Mouse (Mus musculus) embryonic facial prominence, embryonic 10.5 days (tissue): ENCODE measurements at regions not wholly inside any gene's neighbourhood (a gene's known extent, or its start where the extent isn't known, plus 50 kb on each side); places are given as distances from the start of the nearest gene placed in this dataset.

ENCODE experiments used
- DNase-seq: peaks from one replicate; pipeline ENCODE4 v3.0.0-alpha.2; 2017; ENCODE audit warnings: low spot score
- H3K27ac ChIP-seq: fragments of 300-500 bp; sonication (generic); replicated peaks from 2 replicates; pipeline ENCODE4 v1.5.1; 2016; ENCODE audit warnings: mild to moderate bottlenecking
- H3K27me3 ChIP-seq: fragments of 300-500 bp; sonication (generic); replicated peaks from 2 replicates; pipeline ENCODE4 v1.6.1; 2016; ENCODE audit warnings: low read depth, mild to moderate bottlenecking; ENCODE audit not compliant: poor library complexity, severe bottlenecking
- H3K36me3 ChIP-seq: fragments of 300-500 bp; sonication (generic); replicated peaks from 2 replicates; pipeline ENCODE4 v1.6.1; 2016; ENCODE audit warnings: mild to moderate bottlenecking, moderate library complexity
- H3K4me1 ChIP-seq: fragments of 300-500 bp; sonication (generic); 2 replicates; pipeline ENCODE4 v1.6.1; 2016
- H3K4me3 ChIP-seq: fragments of 300-500 bp; sonication (generic); 2 replicates; pipeline ENCODE4 v1.5.1; 2016; ENCODE audit warnings: mild to moderate bottlenecking, moderate library complexity
- H3K9me3 ChIP-seq: fragments of 300-500 bp; sonication (generic); 2 replicates; pipeline ENCODE4 v1.6.1; 2016; ENCODE audit warnings: mild to moderate bottlenecking
- WGBS: fragments of 180-500 bp; shearing (Covaris S2); methylation state at CpG from one replicate; pipeline ENCODE4 v1.1.7; 2016; 5-methylcytosine and 5-hydroxymethylcytosine counted together

DNA sequence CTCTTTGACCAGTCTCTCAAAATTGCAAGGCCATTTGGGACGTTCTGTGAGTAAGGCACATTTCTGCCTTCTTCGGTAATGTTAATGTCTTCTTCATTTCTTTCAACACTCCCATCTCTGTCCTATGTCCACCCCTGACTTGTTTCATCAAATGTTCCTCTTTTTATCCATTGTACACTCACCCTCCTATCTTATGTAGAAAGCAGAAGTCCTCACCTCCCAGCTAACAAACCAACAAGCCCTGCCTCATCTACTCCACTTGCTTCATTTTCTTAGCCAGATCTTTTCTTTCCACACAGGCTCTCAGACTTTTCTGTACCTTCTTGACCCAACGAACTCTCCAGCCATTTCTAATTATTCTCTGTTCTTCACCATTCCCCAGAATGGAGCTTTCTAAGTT is 179.2 kb upstream of the Cnr1 start:
- 85% methylated on average over 3 of the region's 3 CpGs for WGBS
- no peaks in the 10 kb centered on the region for H3K36me3 ChIP-seq
- H3K4me3 ChIP-seq = no peak overlapping the region
- no peaks in the 10 kb centered on the region for H3K9me3 ChIP-seq
- DNase-seq = no peak
- H3K27me3 ChIP-seq = no peaks in the 10 kb centered on the region
- no peaks in the 10 kb centered on the region for H3K4me1 ChIP-seq
- no peak overlapping the region for H3K27ac ChIP-seq

DNA sequence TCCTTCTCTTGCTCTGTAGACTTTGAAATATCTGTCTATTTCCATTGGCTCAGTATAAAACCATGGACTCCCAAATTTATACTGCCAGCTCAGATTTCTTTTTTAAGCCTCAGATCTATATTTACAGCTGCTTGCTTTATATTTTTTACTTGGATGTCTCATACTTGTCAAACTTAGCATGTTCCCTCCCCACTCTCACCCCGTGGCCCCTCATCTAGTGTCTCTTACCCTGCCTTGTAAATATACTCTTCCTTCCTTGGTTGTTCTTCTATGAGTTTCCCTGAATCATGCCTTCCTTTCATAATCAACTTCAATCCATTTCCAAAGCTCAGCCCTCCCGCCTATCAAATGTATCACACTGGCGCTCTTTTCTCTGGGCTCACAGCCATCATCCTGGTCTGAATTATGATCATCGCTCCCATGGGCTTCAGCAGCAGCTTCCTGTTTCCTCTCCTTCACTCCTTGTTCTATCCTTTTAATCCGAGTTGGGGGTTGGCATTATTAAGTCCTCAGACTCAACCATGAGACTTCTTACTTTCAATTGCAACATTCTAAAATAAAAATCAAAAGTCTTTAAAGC is 177.0 kb upstream of the Cnr1 start:
- no peak overlapping the region for H3K4me3 ChIP-seq
- H3K27ac ChIP-seq = no peak overlapping the region
- WGBS = 88% methylated on average over 5 of the region's 5 CpGs
- H3K27me3 ChIP-seq = no peaks in the 10 kb centered on the region
- H3K36me3 ChIP-seq = no peaks in the 10 kb centered on the region
- no peaks in the 10 kb centered on the region for H3K4me1 ChIP-seq
- no peak for DNase-seq
- no peaks in the 10 kb centered on the region for H3K9me3 ChIP-seq

DNA sequence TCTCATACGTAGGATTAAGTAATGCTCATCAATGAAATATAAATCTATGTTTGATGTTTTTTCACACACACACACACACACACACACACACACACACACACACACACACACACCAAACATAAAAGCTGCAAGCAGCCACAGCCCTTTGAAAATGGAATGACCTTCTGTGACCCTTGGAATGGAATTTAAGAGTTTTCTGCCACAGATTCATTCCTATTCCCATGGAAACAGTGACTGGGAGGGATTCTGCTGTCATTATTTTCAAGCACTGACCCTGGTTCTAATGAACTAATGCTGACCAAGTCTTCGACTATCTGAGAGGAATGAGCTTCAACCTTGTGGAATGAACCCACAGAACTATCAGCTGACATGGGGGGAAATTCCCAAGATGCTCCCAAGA is 156.7 kb upstream of the Cnr1 start:
- Histone ChIP-seq H3K27ac (no peak overlapping the region), H3K27me3 (no peaks in the 10 kb centered on the region), H3K4me3 (no peak overlapping the region), H3K9me3 (0 out of 2 replicates have a peak, but pooled peaks cover 7% of the 10 kb centered on the region), H3K4me1 (no peaks in the 10 kb centered on the region), H3K36me3 (no peaks in the 10 kb centered on the region)
- WGBS = 52% methylated on average over 2 of the region's 2 CpGs
- no peak for DNase-seq

DNA sequence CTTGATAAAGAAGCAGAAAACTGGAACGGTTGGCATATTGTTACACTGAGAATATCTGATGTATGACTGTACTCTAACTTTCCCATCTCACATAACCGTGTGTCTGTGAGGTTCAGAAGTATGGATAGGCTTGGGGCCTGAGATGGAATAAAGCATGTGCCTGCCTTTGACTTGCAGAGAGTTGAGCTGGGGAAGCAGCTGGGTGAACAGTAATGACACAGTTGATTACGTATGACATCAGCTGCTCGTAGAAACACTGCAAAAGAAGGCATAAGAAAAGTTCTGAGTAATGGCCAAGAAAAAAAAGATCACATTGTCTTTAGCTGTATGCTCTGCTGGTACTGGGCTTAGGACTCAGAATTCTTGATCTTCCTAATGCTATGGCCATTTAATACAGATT is 138.4 kb upstream of the Cnr1 start:
- Histone ChIP-seq H3K4me3 (no peak overlapping the region), H3K27ac (no peak overlapping the region), H3K36me3 (no peaks in the 10 kb centered on the region), H3K27me3 (no peaks in the 10 kb centered on the region), H3K4me1 (peaks cover 2% of the 10 kb centered on the region; the same call in 1 of the 2 replicates), H3K9me3 (no peaks in the 10 kb centered on the region)
- 91% methylated on average over 4 of the region's 4 CpGs for WGBS
- DNase-seq = no peak

DNA sequence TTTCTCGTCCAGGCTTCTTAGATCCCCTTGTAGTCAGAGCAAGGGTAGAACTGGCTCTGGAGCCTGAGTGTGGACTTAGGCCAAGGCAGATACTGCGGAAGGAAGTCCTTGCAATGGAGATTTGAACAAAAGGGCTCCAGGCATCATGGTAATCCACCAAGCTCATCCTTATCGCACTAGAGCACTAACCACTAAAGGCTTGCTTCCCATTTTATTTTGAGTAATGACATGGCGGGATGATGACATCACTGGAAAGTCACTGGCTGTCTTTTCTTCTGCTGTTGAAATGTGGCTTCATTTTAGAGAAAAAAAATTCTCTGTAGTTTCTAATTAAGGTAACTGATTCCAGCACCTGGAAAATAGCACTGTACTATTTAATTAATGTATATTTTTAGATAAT is 137.4 kb upstream of the Cnr1 start:
- no peak overlapping the region for H3K4me3 ChIP-seq
- H3K27ac ChIP-seq = no peak overlapping the region
- no peak for DNase-seq
- H3K36me3 ChIP-seq = no peaks in the 10 kb centered on the region
- no peaks in the 10 kb centered on the region for H3K27me3 ChIP-seq
- H3K9me3 ChIP-seq = no peaks in the 10 kb centered on the region
- H3K4me1 ChIP-seq = peaks cover 2% of the 10 kb centered on the region; the same call in 1 of the 2 replicates
- WGBS = 89% methylated on average over 4 of the region's 4 CpGs

GRCm38 (mm10) chr4:33793398-33793797 is 131.0 kb upstream of the Cnr1 start:
- 93% methylated on average over 8 of the region's 8 CpGs for WGBS
- Histone ChIP-seq H3K27me3 (no peaks in the 10 kb centered on the region), H3K27ac (no peak overlapping the region), H3K9me3 (no peaks in the 10 kb centered on the region), H3K4me1 (no peaks in the 10 kb centered on the region), H3K4me3 (no peak overlapping the region), H3K36me3 (no peaks in the 10 kb centered on the region)
- DNase-seq = no peak

DNA sequence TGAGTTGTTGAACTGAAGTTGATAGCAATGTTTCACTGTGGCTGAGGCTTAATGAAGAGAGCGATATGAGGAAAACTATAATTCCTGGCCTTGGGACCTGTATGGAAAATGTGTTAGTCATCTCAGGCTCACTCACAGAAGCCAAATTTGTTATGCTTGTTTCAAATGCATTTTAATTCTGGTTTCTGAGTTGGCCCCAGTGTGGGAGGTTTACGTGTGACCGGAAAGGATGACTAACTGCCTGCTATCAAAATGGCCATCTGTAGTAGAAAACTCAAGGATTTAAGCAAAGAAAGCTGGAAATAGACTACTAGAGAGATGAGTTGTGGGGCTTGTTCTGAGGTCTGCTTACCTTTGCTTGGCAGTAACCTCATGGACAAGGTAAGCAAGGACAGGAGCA is 128.9 kb upstream of the Cnr1 start:
- Histone ChIP-seq H3K27ac (no peak overlapping the region), H3K9me3 (no peaks in the 10 kb centered on the region), H3K4me3 (no peak overlapping the region), H3K4me1 (no peaks in the 10 kb centered on the region), H3K27me3 (no peaks in the 10 kb centered on the region), H3K36me3 (no peaks in the 10 kb centered on the region)
- WGBS = 93% methylated on average over 3 of the region's 3 CpGs
- DNase-seq = no peak

DNA sequence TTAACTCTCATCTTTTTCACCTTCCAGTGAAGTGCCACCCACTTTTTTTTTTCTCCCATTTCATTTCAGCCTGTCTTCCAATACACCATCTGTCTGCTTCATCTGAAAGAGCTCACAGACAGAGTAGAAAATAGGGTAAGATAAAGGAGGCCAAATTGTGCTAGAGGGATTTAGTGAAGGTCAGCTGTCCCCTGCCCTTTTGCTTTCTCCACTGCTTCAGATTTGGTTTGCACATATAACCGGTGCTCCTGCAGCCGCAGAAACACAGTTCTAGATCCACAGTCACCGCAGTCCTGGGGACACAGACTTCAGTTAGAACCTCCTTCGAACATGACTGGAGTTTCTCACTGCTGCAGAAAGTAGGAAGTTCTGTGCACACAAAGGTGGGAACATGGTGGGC is 126.4 kb upstream of the Cnr1 start:
- H3K4me1 ChIP-seq = no peaks in the 10 kb centered on the region
- H3K27me3 ChIP-seq = no peaks in the 10 kb centered on the region
- no peak overlapping the region for H3K4me3 ChIP-seq
- H3K27ac ChIP-seq = no peak overlapping the region
- DNase-seq = no peak
- 93% methylated on average over 4 of the region's 4 CpGs for WGBS
- H3K9me3 ChIP-seq = no peaks in the 10 kb centered on the region
- no peaks in the 10 kb centered on the region for H3K36me3 ChIP-seq

- Histone ChIP-seq H3K9me3 (no peaks in the 10 kb centered on the region), H3K27me3 (no peaks in the 10 kb centered on the region), H3K4me1 (no peaks in the 10 kb centered on the region), H3K4me3 (no peak overlapping the region), H3K27ac (no peak overlapping the region), H3K36me3 (no peaks in the 10 kb centered on the region)
- DNase-seq = no peak
- WGBS = 89% methylated on average over 6 of the region's 6 CpGs
Measured at GRCm38 (mm10) chr4:33798654-33799053, 125.7 kb upstream of the Cnr1 start.

- no peaks in the 10 kb centered on the region for H3K4me1 ChIP-seq
- no peaks in the 10 kb centered on the region for H3K27me3 ChIP-seq
- H3K36me3 ChIP-seq = no peaks in the 10 kb centered on the region
- WGBS = 44% methylated on average over 6 of the region's 6 CpGs
- DNase-seq = no peak
- H3K9me3 ChIP-seq = no peaks in the 10 kb centered on the region
- no peak overlapping the region for H3K27ac ChIP-seq
- no peak overlapping the region for H3K4me3 ChIP-seq
Measured at GRCm38 (mm10) chr4:33799110-33799509, 125.3 kb upstream of the Cnr1 start.

DNA sequence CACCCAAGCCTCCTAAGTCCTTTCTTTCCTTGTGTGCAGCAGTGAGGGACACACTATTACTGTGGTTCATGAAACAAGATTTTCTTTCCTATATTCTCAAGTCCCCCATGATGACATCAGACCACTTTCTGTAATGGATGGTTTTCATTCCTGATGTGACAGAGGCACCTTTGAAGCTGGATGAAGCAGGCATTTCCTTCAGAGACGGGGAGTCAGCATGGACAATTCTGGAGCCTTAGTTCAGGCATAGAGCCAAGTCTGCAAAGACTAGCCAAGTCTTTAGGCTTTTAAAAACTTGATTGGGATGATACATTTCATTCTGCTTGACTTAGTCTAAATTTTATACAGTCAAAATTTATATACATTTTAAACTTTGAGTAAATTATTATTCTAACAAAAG is 124.6 kb upstream of the Cnr1 start:
- WGBS = 85% methylated on average over 1 of the region's 1 CpGs
- no peaks in the 10 kb centered on the region for H3K9me3 ChIP-seq
- H3K4me3 ChIP-seq = no peak overlapping the region
- no peaks in the 10 kb centered on the region for H3K4me1 ChIP-seq
- H3K36me3 ChIP-seq = no peaks in the 10 kb centered on the region
- H3K27me3 ChIP-seq = no peaks in the 10 kb centered on the region
- H3K27ac ChIP-seq = no peak overlapping the region
- no peak for DNase-seq

DNA sequence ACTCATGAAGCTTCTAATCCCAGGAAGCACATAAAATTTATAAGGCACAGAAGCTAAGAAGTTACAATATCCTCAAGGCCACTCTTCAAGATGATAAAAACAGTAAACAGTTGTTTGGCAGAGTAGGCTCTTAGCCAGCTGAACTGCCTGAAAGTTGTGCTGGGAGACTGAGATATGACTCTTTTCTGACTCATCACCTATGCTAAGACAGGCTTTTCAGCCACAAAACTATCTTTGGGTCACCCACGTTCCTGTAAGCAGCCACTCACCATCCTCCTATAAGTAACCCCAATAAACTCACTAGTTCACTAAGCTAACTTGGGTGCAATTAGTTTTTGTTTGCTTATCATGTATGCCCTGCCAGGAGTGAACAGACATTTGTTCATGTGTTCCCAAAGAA is 112.1 kb upstream of the Cnr1 start:
- H3K27me3 ChIP-seq = no peaks in the 10 kb centered on the region
- no peak overlapping the region for H3K4me3 ChIP-seq
- no peaks in the 10 kb centered on the region for H3K4me1 ChIP-seq
- H3K36me3 ChIP-seq = no peaks in the 10 kb centered on the region
- no peak overlapping the region for H3K27ac ChIP-seq
- no peaks in the 10 kb centered on the region for H3K9me3 ChIP-seq
- DNase-seq = no peak
- WGBS = 79% methylated on average over 1 of the region's 1 CpGs

DNA sequence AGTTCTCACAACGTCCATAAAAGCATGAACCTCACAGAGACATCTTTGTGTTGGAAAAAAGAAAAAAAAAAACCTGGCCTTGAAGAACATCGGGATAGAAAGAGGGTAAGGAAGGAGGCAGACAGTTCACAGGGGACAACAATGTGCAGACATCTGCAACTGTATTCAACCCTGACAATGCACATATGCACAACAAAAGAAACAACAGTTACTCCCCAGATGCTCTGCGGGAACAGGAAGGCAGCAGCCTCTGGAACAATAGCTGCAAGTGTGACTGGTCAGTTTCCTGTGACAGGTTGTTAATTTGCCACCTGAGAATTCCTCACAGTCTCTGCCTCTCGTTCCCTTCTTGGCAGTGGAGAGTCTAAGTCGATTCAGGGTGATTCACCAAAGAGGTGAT is 100.5 kb upstream of the Cnr1 start:
- H3K4me3 ChIP-seq = no peak overlapping the region
- H3K27ac ChIP-seq = no peak overlapping the region
- 4% methylated on average over 5 of the region's 5 CpGs for WGBS
- no peak for DNase-seq
- H3K4me1 ChIP-seq = peaks cover 14% of the 10 kb centered on the region
- H3K9me3 ChIP-seq = no peaks in the 10 kb centered on the region
- H3K27me3 ChIP-seq = no peaks in the 10 kb centered on the region
- H3K36me3 ChIP-seq = no peaks in the 10 kb centered on the region

- Histone ChIP-seq H3K27ac (no peak overlapping the region), H3K9me3 (no peaks in the 10 kb centered on the region), H3K4me3 (no peak overlapping the region), H3K36me3 (no peaks in the 10 kb centered on the region), H3K27me3 (no peaks in the 10 kb centered on the region), H3K4me1 (no peaks in the 10 kb centered on the region)
- WGBS = 88% methylated on average over 7 of the region's 7 CpGs
- no peak for DNase-seq
Measured at GRCm38 (mm10) chr4:33833134-33833533, 91.3 kb upstream of the Cnr1 start.
